Mouse (Mus musculus) left cerebral cortex, postnatal 4 days (tissue): ENCODE data around the gene Adgrl1. TPM values are rescaled to one million over a fixed set of nuclear protein-coding genes. Genes with fewer than 3 reads are reported as not detected.

ENCODE experiments used
- DNase-seq: peaks from one replicate; pipeline ENCODE4 v3.0.0-alpha.2; 2022
- intact Hi-C: fragments of 180-260 bp; cut with DNase I; formaldehyde crosslinking; loops from one replicate; pipeline ENCODE4 v1.15.1; 2025
- total RNA-seq, 2 experiments: library from RNA; stranded (reverse); gene quantifications; 2 replicates each; pipeline ENCODE4 v1.2.3; 2021

The Adgrl1 gene
- total RNA-seq, 2 experiments from 2014 or later = 398 to 418 TPM

GRCm38 (mm10) chr8:83942446-83942845 is 42.5 kb downstream of the Adgrl1 start:
- no peak for DNase-seq
- intact Hi-C loops = no loop called here

DNA sequence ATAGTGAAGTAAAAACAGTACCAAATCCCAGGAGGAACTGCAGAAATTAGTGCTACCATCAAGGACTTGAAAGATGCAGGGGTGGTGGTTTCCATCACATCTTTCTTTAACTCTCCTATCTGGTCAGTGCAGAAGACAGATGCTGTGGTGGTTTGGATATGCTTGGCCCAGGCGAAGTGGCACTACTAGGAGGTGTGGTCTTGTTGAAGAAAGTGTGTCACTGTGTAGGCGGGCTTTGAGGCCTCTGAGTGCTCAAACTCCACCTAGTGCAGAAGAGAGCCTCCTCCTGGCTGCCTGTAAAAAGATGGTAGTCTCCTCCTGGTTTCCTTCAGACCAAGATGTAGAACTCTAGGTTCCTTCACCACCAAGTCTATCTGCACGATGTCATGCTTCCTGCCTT is 45.6 kb downstream of the Adgrl1 start:
- DNase-seq = no peak
- intact Hi-C loops = no loop called here

DNA sequence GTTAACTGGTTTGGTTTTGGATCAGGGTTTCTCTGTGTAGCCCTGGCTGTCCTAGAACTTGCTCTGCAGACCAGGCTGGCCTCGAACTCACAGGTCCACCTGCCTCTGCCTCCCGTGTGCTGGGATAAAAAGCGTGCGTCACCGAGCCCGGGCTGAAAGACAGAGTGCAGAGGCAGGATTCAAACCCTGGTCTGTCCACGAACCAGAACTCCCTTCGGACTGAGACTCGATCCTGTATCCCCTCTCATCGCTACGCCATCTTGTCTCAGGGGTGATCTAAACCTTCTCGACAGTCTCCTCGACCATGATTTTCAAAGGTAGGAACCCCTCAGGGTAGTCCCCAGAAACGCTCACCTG is 54.8 kb downstream of the Adgrl1 start:
- intact Hi-C loops = loop anchor here (10.0 kb wide), 1 partner anchor 180 kb away; no protein-coding TSS in a partner anchor
- DNase-seq = no peak

DNA sequence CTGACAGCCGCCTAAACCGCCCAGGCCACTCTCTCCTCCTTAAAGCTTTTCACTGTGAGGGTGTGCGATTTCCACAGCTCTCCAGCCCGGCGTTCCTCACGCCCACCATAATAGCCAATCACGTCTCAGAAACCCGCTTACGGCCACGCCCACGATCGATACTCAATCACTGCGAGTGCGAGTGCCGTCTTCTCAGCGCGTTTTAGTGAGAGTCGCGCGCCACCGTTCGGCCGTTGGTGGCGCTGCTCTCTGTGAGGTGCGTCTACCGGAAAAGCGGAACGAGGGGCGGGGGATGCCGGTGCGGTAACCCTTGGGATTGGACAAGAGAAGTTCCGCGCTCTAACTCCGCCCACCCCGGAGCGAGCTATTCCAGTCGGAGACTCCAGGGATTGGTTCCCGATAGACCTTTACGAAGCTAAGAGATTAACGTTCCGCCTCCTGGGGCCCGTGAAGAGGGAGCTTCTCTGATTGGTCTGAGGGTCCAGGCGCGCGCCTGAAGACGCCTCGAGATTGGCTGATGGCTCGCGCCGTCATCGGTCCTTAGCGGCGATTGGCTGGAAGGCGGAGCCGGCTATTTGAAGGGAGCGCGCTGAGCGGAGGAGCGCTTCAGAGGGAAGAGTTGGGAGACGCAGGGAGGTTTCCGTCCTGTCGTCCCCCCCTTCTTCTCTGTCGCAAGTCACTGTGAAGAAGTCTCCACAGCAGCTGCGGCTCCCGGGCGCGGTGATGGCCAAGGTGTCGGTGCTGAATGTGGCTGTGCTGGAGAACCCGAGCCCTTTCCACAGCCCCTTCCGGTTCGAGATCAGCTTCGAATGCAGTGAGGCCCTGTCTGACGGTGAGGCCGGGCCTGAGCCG is 55.4 kb downstream of the Adgrl1 start, which contains the start of the genes Gm10644 and Asf1b:
Gm10644 (minus strand) TSS at position 100 of the 852 bp plus-strand sequence.
Asf1b (plus strand) TSS at position 402 of the 852 bp plus-strand sequence.
- intact Hi-C loops = loop anchor here (10.0 kb wide), 1 partner anchor 181 kb away; no protein-coding TSS in a partner anchor
- DNase-seq = peak; percentile 100

GRCm38 (mm10) chr8:83955958-83956218 is 56.0 kb downstream of the Adgrl1 start:
- DNase-seq = no peak
- intact Hi-C loops = loop anchor here (10.0 kb wide), 1 partner anchor 181 kb away; no protein-coding TSS in a partner anchor

DNA sequence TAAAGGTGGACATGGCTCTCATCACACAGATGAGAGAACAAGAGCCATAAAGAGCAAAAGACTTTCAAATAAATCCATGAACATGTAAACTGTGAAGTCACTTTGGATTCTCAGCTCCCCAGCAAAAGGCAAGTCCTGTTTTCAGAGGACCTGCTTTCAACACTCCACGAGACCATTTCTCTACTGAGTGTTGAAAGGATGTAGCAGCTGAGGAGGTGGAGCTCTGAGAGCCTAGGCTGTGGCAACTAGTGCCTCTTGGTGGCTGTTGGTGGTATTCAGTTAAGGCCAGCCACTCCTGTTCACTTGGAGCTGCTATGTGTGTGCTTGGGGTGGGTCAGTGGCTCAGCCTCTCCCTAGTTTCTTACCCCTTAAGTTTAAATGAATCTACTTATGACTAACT is 56.9 kb downstream of the Adgrl1 start:
- DNase-seq = no peak
- intact Hi-C loops = loop anchor here (10.0 kb wide), 1 partner anchor 182 kb away; no protein-coding TSS in a partner anchor

DNA sequence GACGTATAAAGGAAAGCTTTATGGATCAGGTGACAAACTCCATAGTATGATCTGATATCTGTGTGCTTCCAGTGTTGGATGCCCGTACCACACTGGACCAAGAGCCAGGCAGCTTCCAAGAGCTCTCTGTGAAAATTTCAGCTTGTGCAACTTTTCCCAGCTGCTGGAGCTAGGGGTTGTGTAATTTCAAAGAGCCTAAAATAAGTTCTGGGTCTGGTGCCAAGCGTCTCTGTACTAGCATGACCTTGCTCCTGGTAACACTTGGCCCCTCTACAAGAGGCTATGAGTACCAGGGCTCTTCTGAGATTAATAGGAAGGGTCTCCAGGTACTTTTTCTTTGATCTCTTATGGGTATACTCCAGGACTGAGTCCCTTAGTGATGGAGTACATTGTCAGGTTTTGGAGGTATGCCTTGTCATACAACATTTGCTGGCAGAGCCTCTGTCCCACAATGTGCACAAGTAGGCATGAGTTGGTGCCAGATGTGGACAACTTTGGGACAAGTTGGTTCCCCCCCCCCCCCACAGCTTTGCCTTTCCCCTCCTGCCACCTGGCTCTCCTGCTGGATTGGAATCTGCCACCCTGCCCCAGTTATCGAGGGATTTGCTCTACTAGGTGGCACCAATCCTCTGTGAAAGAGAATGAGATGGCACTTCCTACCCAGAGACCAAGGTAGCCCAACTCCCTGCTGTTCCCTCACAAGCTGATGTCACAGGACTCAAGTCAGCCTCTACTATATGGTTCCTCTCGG is 64.3 kb downstream of the Adgrl1 start:
- intact Hi-C loops = no loop called here
- DNase-seq = no peak

GRCm38 (mm10) chr8:83967701-83968100 is 67.8 kb downstream of the Adgrl1 start:
- DNase-seq = no peak
- intact Hi-C loops = no loop called here

- intact Hi-C loops = no loop called here
- no peak for DNase-seq
Measured at GRCm38 (mm10) chr8:83971121-83971520, 71.2 kb downstream of the Adgrl1 start.

DNA sequence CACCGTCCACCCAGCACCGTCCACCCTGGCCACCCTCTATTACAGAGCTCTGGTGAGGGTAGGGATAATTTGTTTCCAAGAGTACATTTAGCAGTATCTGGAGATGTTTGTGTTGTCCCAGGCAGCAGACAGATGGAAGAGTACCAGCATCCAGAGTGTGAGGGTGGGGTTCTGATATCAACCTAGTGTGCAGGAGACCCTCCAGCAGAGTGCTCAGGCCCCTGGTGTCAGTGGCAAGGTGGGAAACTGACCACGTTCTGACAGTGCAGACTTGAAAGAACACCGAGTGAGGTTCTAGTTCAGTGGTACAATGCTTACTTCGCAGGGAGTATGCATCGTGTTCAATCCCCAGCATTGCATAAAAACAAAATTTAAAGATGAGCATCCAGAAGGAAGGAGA is 71.8 kb downstream of the Adgrl1 start:
- intact Hi-C loops = no loop called here
- no peak for DNase-seq

DNA sequence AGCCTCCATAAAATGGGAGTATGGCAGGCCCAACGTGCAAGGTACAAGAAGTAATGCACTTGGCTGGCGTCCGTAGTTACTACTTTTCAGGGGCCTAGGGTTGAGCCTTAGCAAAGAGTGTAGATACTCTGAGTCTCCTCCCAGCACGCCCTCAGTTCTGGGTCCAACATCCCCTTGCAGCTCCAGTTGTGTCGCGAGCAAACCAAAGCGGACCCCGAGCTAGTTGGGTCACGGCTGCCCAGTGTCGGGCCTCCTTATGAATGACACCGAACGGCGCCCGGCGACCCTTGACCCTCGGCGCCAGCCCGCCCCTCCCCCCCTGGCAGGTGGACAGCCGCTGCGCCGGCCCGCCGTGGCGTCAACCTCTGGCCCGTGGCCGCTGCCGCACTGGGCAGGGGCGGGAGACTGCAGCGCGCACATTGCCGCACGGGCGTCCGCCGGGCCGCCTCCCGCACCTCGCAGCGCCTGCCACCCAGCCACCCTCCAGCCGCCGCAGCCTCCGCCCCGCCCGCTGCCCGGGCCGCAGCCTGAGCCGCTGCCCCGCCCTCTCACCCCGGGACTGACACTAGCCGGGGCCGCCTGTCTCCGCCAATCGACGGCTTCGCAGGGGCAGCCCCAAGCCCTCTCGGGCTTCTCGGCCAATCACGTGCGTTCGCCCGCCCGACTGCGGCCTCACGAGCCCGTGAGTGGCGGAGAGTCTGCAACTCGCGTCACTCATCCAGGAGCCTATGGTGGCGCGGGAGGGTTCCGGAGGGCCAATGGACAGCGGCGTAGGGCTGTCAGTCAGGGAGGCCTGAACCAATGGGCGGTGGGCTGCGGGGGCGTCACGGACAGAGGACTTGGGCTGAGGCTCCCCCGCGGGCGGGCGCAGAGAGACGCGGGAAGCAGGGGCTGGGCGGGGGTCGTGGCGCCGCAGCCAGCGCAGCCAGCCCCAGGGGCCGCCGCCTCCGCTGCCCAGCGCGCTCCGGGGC is 72.5 kb downstream of the Adgrl1 start, which contains the start of gene Prkaca:
Prkaca (plus strand) TSS at position 844 of the 971 bp plus-strand sequence.
- intact Hi-C loops = no loop called here
- DNase-seq = peak; percentile 99

GRCm38 (mm10) chr8:83973161-83974031 is 73.5 kb downstream of the Adgrl1 start:
- intact Hi-C loops = no loop called here
- DNase-seq = peak; percentile 59

DNA sequence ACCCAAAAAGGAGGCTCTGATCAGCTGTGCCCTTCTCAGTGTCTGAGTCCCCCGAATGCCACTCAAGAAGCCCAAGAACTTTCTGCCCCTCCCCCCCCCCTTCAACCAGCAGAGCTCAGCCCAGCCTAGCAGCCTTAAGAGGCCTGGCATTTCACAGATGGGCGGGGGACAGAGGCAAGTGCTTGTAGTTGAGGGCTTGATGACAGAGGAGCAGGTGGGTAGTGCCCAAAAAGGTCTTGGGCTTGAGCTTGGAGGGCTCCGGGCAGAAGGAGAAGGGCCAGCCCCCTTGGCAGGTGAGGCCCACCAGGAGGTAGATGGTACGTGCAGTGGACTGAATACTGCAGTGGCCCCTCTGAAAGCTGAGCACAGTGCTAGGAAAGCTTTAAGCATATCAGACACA is 74.6 kb downstream of the Adgrl1 start:
- no peak for DNase-seq
- intact Hi-C loops = no loop called here

GRCm38 (mm10) chr8:83976101-83976630 is 76.3 kb downstream of the Adgrl1 start:
- intact Hi-C loops = no loop called here

GRCm38 (mm10) chr8:83976779-83977350 is 77.0 kb downstream of the Adgrl1 start:
- intact Hi-C loops = no loop called here
- no peak for DNase-seq

More at GRCm38 (mm10) chr8:83976101-83976630, 76.3 kb downstream of the Adgrl1 start:
- DNase-seq = no peak

DNA sequence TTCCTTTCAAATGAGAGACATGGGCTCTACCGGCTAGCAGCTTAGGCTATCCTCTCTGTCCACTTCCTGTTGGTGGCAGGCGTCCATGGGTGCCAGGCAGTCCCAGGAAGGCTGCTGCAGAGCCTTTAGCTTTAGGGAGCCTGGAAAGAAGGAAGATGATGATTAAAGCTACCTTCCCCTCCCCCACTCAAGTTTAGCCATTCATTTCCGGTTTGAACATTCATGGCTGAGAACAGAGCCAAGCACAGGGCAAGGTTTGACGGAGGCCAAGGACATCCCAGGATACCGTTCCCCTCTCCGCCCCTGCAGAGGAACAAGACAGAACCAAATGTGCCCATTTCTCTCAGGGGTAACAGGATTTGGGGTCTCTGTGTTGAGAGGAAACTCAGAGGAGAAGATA is 77.7 kb downstream of the Adgrl1 start:
- no peak for DNase-seq
- intact Hi-C loops = no loop called here

- intact Hi-C loops = no loop called here
- DNase-seq = no peak
Measured at GRCm38 (mm10) chr8:83978200-83978599, 78.3 kb downstream of the Adgrl1 start.

- DNase-seq = no peak
- intact Hi-C loops = no loop called here
Measured at GRCm38 (mm10) chr8:83980250-83980649, 80.3 kb downstream of the Adgrl1 start.

- intact Hi-C loops = no loop called here
- no peak for DNase-seq
Measured at GRCm38 (mm10) chr8:83980845-83981244, 80.9 kb downstream of the Adgrl1 start.
